Mouse (Mus musculus): ENCODE data around the gene Atp5e. TPM values are rescaled to one million over a fixed set of nuclear protein-coding genes. Genes with fewer than 3 reads are reported as not detected.

Gene Atp5e
- polyA plus RNA-seq (2016; fragmentation: Nextera tagmentation; extraction: Ambion mirVana): 828 TPM in 2 replicates

GRCm38 (mm10) chr2:174463789-174464523 lies at the start of gene Atp5e:
Gene Atp5e (minus strand): TSS chr2:174464105.
- H3K4me2 ChIP-seq (replicated peaks): peak within 1 kb of the TSS; percentile 87
- ATAC-seq (ENCODE audit: insufficient number of reproducible peaks, insufficient read depth, low FRiP score, low TSS enrichment): peak; percentile 97
- H3K27me3 ChIP-seq: no peaks in the 10 kb centered on the region
- H3K9me3 ChIP-seq: no peaks in the 10 kb centered on the region
- H3K36me3 ChIP-seq: peaks cover 46% of the 10 kb centered on the region
- H3K4me3 ChIP-seq: peak within 1 kb of the TSS; percentile 87
- peak within 1 kb of the TSS; percentile 79 for H3K9ac ChIP-seq
- 0 out of 2 replicates have a peak, but pooled peaks cover 5% of the 10 kb centered on the region for H3K4me1 ChIP-seq
- WGBS: 2% methylated on average over 48 of the region's 48 CpGs
- 0 out of 2 replicates have a peak within 1 kb of the TSS, but pooled peaks have one; percentile 67 for H3K27ac ChIP-seq

- no peak for ATAC-seq (ENCODE audit: insufficient number of reproducible peaks, insufficient read depth, low FRiP score, low TSS enrichment)
- Histone ChIP-seq H3K27me3 (no peaks in the 10 kb centered on the region), H3K4me1 (no peaks in the 10 kb centered on the region), H3K36me3 (no peaks in the 10 kb centered on the region), H3K9ac (no peak overlapping the region), H3K9me3 (no peaks in the 10 kb centered on the region), H3K4me2 (replicated peaks) (no peak overlapping the region), H3K27ac (no peak overlapping the region), H3K4me3 (no peak overlapping the region)
- 89% methylated on average over 8 of the region's 8 CpGs for WGBS
These were observed 45.9 kb upstream of the Atp5e start for GRCm38 (mm10) chr2:174509825-174510224.

GRCm38 (mm10) chr2:174507998-174508397 lies 44.1 kb upstream of the Atp5e start:
- H3K4me3 ChIP-seq: no peak overlapping the region
- WGBS: 81% methylated on average over 4 of the region's 4 CpGs
- no peak overlapping the region for H3K27ac ChIP-seq
- no peaks in the 10 kb centered on the region for H3K4me1 ChIP-seq
- no peak overlapping the region for H3K4me2 ChIP-seq (replicated peaks)
- no peak overlapping the region for H3K9ac ChIP-seq
- H3K36me3 ChIP-seq: no peaks in the 10 kb centered on the region
- no peak for ATAC-seq (ENCODE audit: insufficient number of reproducible peaks, insufficient read depth, low FRiP score, low TSS enrichment)
- H3K27me3 ChIP-seq: no peaks in the 10 kb centered on the region
- no peaks in the 10 kb centered on the region for H3K9me3 ChIP-seq

- no peak overlapping the region for H3K27ac ChIP-seq
- ATAC-seq (ENCODE audit: insufficient number of reproducible peaks, insufficient read depth, low FRiP score, low TSS enrichment): no peak
- no peaks in the 10 kb centered on the region for H3K4me1 ChIP-seq
- H3K36me3 ChIP-seq: no peaks in the 10 kb centered on the region
- H3K9me3 ChIP-seq: no peaks in the 10 kb centered on the region
- no peak overlapping the region for H3K4me3 ChIP-seq
- no peaks in the 10 kb centered on the region for H3K27me3 ChIP-seq
- WGBS: 81% methylated on average over 25 of the region's 25 CpGs
- no peak overlapping the region for H3K4me2 ChIP-seq (replicated peaks)
- H3K9ac ChIP-seq: no peak overlapping the region
These were observed 39.0 kb upstream of the Atp5e start for GRCm38 (mm10) chr2:174502831-174503460.

- Histone ChIP-seq H3K4me3 (no peak overlapping the region), H3K9ac (no peak overlapping the region), H3K4me2 (replicated peaks) (no peak overlapping the region), H3K27ac (no peak overlapping the region), H3K27me3 (no peaks in the 10 kb centered on the region), H3K9me3 (no peaks in the 10 kb centered on the region), H3K36me3 (no peaks in the 10 kb centered on the region), H3K4me1 (no peaks in the 10 kb centered on the region)
- no peak for ATAC-seq (ENCODE audit: insufficient number of reproducible peaks, insufficient read depth, low FRiP score, low TSS enrichment)
- WGBS: 39% methylated on average over 5 of the region's 5 CpGs
These were observed 38.4 kb upstream of the Atp5e start for GRCm38 (mm10) chr2:174502321-174502720.

- no peak for ATAC-seq (ENCODE audit: insufficient number of reproducible peaks, insufficient read depth, low FRiP score, low TSS enrichment)
- H3K36me3 ChIP-seq: no peaks in the 10 kb centered on the region
- no peak overlapping the region for H3K4me2 ChIP-seq (replicated peaks)
- no peak overlapping the region for H3K27ac ChIP-seq
- H3K9ac ChIP-seq: no peak overlapping the region
- no peaks in the 10 kb centered on the region for H3K9me3 ChIP-seq
- 86% methylated on average over 8 of the region's 8 CpGs for WGBS
- H3K27me3 ChIP-seq: no peaks in the 10 kb centered on the region
- no peak overlapping the region for H3K4me3 ChIP-seq
- no peaks in the 10 kb centered on the region for H3K4me1 ChIP-seq
These were observed 37.6 kb upstream of the Atp5e start for GRCm38 (mm10) chr2:174501517-174501916.

GRCm38 (mm10) chr2:174500814-174501503 lies 37.1 kb upstream of the Atp5e start:
- Histone ChIP-seq H3K4me3 (no peak overlapping the region), H3K4me2 (replicated peaks) (no peak overlapping the region), H3K27ac (no peak overlapping the region), H3K4me1 (no peaks in the 10 kb centered on the region), H3K36me3 (no peaks in the 10 kb centered on the region), H3K9me3 (no peaks in the 10 kb centered on the region), H3K9ac (no peak overlapping the region), H3K27me3 (no peaks in the 10 kb centered on the region)
- no peak; the same call in 1 of the 2 replicates for ATAC-seq (ENCODE audit: insufficient number of reproducible peaks, insufficient read depth, low FRiP score, low TSS enrichment)
- 78% methylated on average over 14 of the region's 14 CpGs for WGBS

GRCm38 (mm10) chr2:174492858-174493257 lies 29.0 kb upstream of the Atp5e start:
- H3K4me1 ChIP-seq: no peaks in the 10 kb centered on the region
- no peak overlapping the region for H3K4me3 ChIP-seq
- H3K9ac ChIP-seq: no peak overlapping the region
- no peaks in the 10 kb centered on the region for H3K9me3 ChIP-seq
- no peak for ATAC-seq (ENCODE audit: insufficient number of reproducible peaks, insufficient read depth, low FRiP score, low TSS enrichment)
- no peaks in the 10 kb centered on the region for H3K36me3 ChIP-seq
- H3K27ac ChIP-seq: no peak overlapping the region
- no peak overlapping the region for H3K4me2 ChIP-seq (replicated peaks)
- 69% methylated on average over 2 of the region's 2 CpGs for WGBS
- no peaks in the 10 kb centered on the region for H3K27me3 ChIP-seq

- 85% methylated on average over 5 of the region's 5 CpGs for WGBS
- Histone ChIP-seq H3K27me3 (no peaks in the 10 kb centered on the region), H3K4me2 (replicated peaks) (no peak overlapping the region), H3K9me3 (no peaks in the 10 kb centered on the region), H3K36me3 (no peaks in the 10 kb centered on the region), H3K4me3 (no peak overlapping the region), H3K27ac (no peak overlapping the region), H3K4me1 (no peaks in the 10 kb centered on the region), H3K9ac (no peak overlapping the region)
- no peak for ATAC-seq (ENCODE audit: insufficient number of reproducible peaks, insufficient read depth, low FRiP score, low TSS enrichment)
These were observed 23.1 kb upstream of the Atp5e start for GRCm38 (mm10) chr2:174487005-174487404.

GRCm38 (mm10) chr2:174478746-174479145 lies 14.8 kb upstream of the Atp5e start:
- 71% methylated on average over 5 of the region's 5 CpGs for WGBS
- no peaks in the 10 kb centered on the region for H3K36me3 ChIP-seq
- no peaks in the 10 kb centered on the region for H3K4me1 ChIP-seq
- H3K9ac ChIP-seq: no peak overlapping the region
- ATAC-seq (ENCODE audit: insufficient number of reproducible peaks, insufficient read depth, low FRiP score, low TSS enrichment): no peak
- no peaks in the 10 kb centered on the region for H3K9me3 ChIP-seq
- no peaks in the 10 kb centered on the region for H3K27me3 ChIP-seq
- no peak overlapping the region for H3K27ac ChIP-seq
- H3K4me3 ChIP-seq: no peak overlapping the region
- H3K4me2 ChIP-seq (replicated peaks): no peak overlapping the region

- Histone ChIP-seq H3K36me3 (no peaks in the 10 kb centered on the region), H3K4me1 (peaks cover 5% of the 10 kb centered on the region; the same call in 1 of the 2 replicates), H3K4me3 (no peak overlapping the region), H3K9ac (no peak overlapping the region), H3K27me3 (no peaks in the 10 kb centered on the region), H3K27ac (no peak overlapping the region), H3K9me3 (no peaks in the 10 kb centered on the region), H3K4me2 (replicated peaks) (no peak overlapping the region)
- no peak for ATAC-seq (ENCODE audit: insufficient number of reproducible peaks, insufficient read depth, low FRiP score, low TSS enrichment)
- 71% methylated on average over 3 of the region's 3 CpGs for WGBS
These were observed 13.8 kb upstream of the Atp5e start for GRCm38 (mm10) chr2:174477543-174478319.
